Mouse (Mus musculus): ENCODE measurements around the gene Frem1. TPM values are rescaled to one million over a fixed set of nuclear protein-coding genes. Genes with fewer than 3 reads are reported as not detected.

Frem1 gene
- polyA plus RNA-seq, 1 experiment: not detected

GRCm38 (mm10) chr4:82916678-82917050 lies 135.5 kb downstream of the Frem1 start:
- no peaks in the 10 kb centered on the region for H3K36me3 ChIP-seq (ENCODE audit: control insufficient read depth)
- no peak overlapping the region for H3K4me3 ChIP-seq (replicated peaks)
- TF ChIP-seq TAL1 (IDR thresholded peaks at IDR 0.05; ENCODE audit: low read length) (no peak), GATA1 (IDR thresholded peaks at IDR 0.05; ENCODE audit: low read length) (no peak)
- no peaks in the 10 kb centered on the region for H3K4me1 ChIP-seq (ENCODE audit: control insufficient read depth)
- H3K9me3 ChIP-seq (ENCODE audit: control insufficient read depth, low read length): no peaks in the 10 kb centered on the region
- H3K27me3 ChIP-seq (ENCODE audit: control insufficient read depth): no peaks in the 10 kb centered on the region

GRCm38 (mm10) chr4:82916003-82916677 lies 136.0 kb downstream of the Frem1 start:
- TF ChIP-seq GATA1 (IDR thresholded peaks at IDR 0.05; ENCODE audit: low read length) (no peak), TAL1 (IDR thresholded peaks at IDR 0.05; ENCODE audit: low read length) (no peak)
- Histone ChIP-seq H3K9me3 (ENCODE audit: control insufficient read depth, low read length) (no peaks in the 10 kb centered on the region), H3K4me1 (ENCODE audit: control insufficient read depth) (no peaks in the 10 kb centered on the region)

GRCm38 (mm10) chr4:82915576-82915975 lies 136.6 kb downstream of the Frem1 start:
- no peak overlapping the region for H3K4me3 ChIP-seq (replicated peaks)
- no peaks in the 10 kb centered on the region for H3K4me1 ChIP-seq (ENCODE audit: control insufficient read depth)
- TF ChIP-seq TAL1 (IDR thresholded peaks at IDR 0.05; ENCODE audit: low read length) (no peak), GATA1 (IDR thresholded peaks at IDR 0.05; ENCODE audit: low read length) (no peak)
- H3K9me3 ChIP-seq (ENCODE audit: control insufficient read depth, low read length): no peaks in the 10 kb centered on the region
- no peaks in the 10 kb centered on the region for H3K36me3 ChIP-seq (ENCODE audit: control insufficient read depth)
- H3K27me3 ChIP-seq (ENCODE audit: control insufficient read depth): no peaks in the 10 kb centered on the region

More at GRCm38 (mm10) chr4:82916003-82916677, 136.0 kb downstream of the Frem1 start:
- Histone ChIP-seq H3K27me3 (ENCODE audit: control insufficient read depth) (no peaks in the 10 kb centered on the region), H3K4me3 (replicated peaks) (no peak overlapping the region), H3K36me3 (ENCODE audit: control insufficient read depth) (no peaks in the 10 kb centered on the region)

- Histone ChIP-seq H3K36me3 (ENCODE audit: control insufficient read depth) (no peaks in the 10 kb centered on the region), H3K4me3 (replicated peaks) (no peak overlapping the region), H3K9me3 (ENCODE audit: control insufficient read depth, low read length) (no peaks in the 10 kb centered on the region), H3K4me1 (ENCODE audit: control insufficient read depth) (no peaks in the 10 kb centered on the region), H3K27me3 (ENCODE audit: control insufficient read depth) (no peaks in the 10 kb centered on the region)
- TF ChIP-seq TAL1 (IDR thresholded peaks at IDR 0.05; ENCODE audit: low read length) (no peak), GATA1 (IDR thresholded peaks at IDR 0.05; ENCODE audit: low read length) (no peak)
Measured at GRCm38 (mm10) chr4:82914601-82915143, 137.5 kb downstream of the Frem1 start.

- H3K4me1 ChIP-seq (ENCODE audit: control insufficient read depth): no peaks in the 10 kb centered on the region
- H3K36me3 ChIP-seq (ENCODE audit: control insufficient read depth): no peaks in the 10 kb centered on the region
- H3K9me3 ChIP-seq (ENCODE audit: control insufficient read depth, low read length): no peaks in the 10 kb centered on the region
- TF ChIP-seq TAL1 (IDR thresholded peaks at IDR 0.05; ENCODE audit: low read length) (no peak), GATA1 (IDR thresholded peaks at IDR 0.05; ENCODE audit: low read length) (no peak)
- H3K4me3 ChIP-seq (replicated peaks): no peak overlapping the region
- H3K27me3 ChIP-seq (ENCODE audit: control insufficient read depth): no peaks in the 10 kb centered on the region
Measured at GRCm38 (mm10) chr4:82895227-82895626, 156.9 kb downstream of the Frem1 start.

- TF ChIP-seq TAL1 (IDR thresholded peaks at IDR 0.05; ENCODE audit: low read length) (no peak), GATA1 (IDR thresholded peaks at IDR 0.05; ENCODE audit: low read length) (no peak)
- Histone ChIP-seq H3K27me3 (ENCODE audit: control insufficient read depth) (no peaks in the 10 kb centered on the region), H3K36me3 (ENCODE audit: control insufficient read depth) (no peaks in the 10 kb centered on the region), H3K9me3 (ENCODE audit: control insufficient read depth, low read length) (no peaks in the 10 kb centered on the region), H3K4me3 (replicated peaks) (no peak overlapping the region), H3K4me1 (ENCODE audit: control insufficient read depth) (no peaks in the 10 kb centered on the region)
Measured at GRCm38 (mm10) chr4:82892247-82892646, 159.9 kb downstream of the Frem1 start.

GRCm38 (mm10) chr4:82891566-82891965 lies 160.6 kb downstream of the Frem1 start:
- TF ChIP-seq GATA1 (IDR thresholded peaks at IDR 0.05; ENCODE audit: low read length): no peak
- TF ChIP-seq TAL1 (IDR thresholded peaks at IDR 0.05; ENCODE audit: low read length): no peak
- no peak overlapping the region for H3K4me3 ChIP-seq (replicated peaks)
- no peaks in the 10 kb centered on the region for H3K4me1 ChIP-seq (ENCODE audit: control insufficient read depth)
- H3K9me3 ChIP-seq (ENCODE audit: control insufficient read depth, low read length): no peaks in the 10 kb centered on the region
- no peaks in the 10 kb centered on the region for H3K36me3 ChIP-seq (ENCODE audit: control insufficient read depth)
- no peaks in the 10 kb centered on the region for H3K27me3 ChIP-seq (ENCODE audit: control insufficient read depth)

- no peak for TF ChIP-seq TAL1 (IDR thresholded peaks at IDR 0.05; ENCODE audit: low read length)
- no peak for TF ChIP-seq GATA1 (IDR thresholded peaks at IDR 0.05; ENCODE audit: low read length)
- Histone ChIP-seq H3K36me3 (ENCODE audit: control insufficient read depth) (no peaks in the 10 kb centered on the region), H3K4me3 (replicated peaks) (no peak overlapping the region), H3K9me3 (ENCODE audit: control insufficient read depth, low read length) (no peaks in the 10 kb centered on the region), H3K4me1 (ENCODE audit: control insufficient read depth) (no peaks in the 10 kb centered on the region), H3K27me3 (ENCODE audit: control insufficient read depth) (no peaks in the 10 kb centered on the region)
Measured at GRCm38 (mm10) chr4:82891049-82891448, 161.1 kb downstream of the Frem1 start.

- H3K27me3 ChIP-seq (ENCODE audit: control insufficient read depth): no peaks in the 10 kb centered on the region
- no peak overlapping the region for H3K4me3 ChIP-seq (replicated peaks)
- TF ChIP-seq TAL1 (IDR thresholded peaks at IDR 0.05; ENCODE audit: low read length) (no peak), GATA1 (IDR thresholded peaks at IDR 0.05; ENCODE audit: low read length) (no peak)
- H3K4me1 ChIP-seq (ENCODE audit: control insufficient read depth): no peaks in the 10 kb centered on the region
- no peaks in the 10 kb centered on the region for H3K9me3 ChIP-seq (ENCODE audit: control insufficient read depth, low read length)
- H3K36me3 ChIP-seq (ENCODE audit: control insufficient read depth): no peaks in the 10 kb centered on the region
Measured at GRCm38 (mm10) chr4:82890585-82890984, 161.6 kb downstream of the Frem1 start.
